Mouse (Mus musculus) MEL (cell line): ENCODE results near the gene Bicdl1. TPM values are rescaled to one million over a fixed set of nuclear protein-coding genes. Genes with fewer than 3 reads are reported as not detected.

Source experiments
- DNase-seq: peaks from one replicate; pipeline ENCODE4 v3.0.0; 2011; ENCODE audit warnings: low read depth, low spot score
- H3K27ac ChIP-seq: 2 replicates; pipeline ENCODE4 v1.5.1; 2012; ENCODE audit warnings: low read depth, mild to moderate bottlenecking, control low read depth, low read length, moderate library complexity; ENCODE audit not compliant: control insufficient read depth
- H3K27me3 ChIP-seq, 2 experiments: fragments of 150-350 bp in 1 of 2; sonication (generic) in 1 of 2; 2 replicates each; pipeline ENCODE4 v1.6.1; 2012; ENCODE audit warnings: low read length in 2 of 2, mild to moderate bottlenecking in 2 of 2, improper control_type of control experiment in 1 of 2, moderate library complexity in 1 of 2; ENCODE audit not compliant: insufficient read depth in 2 of 2, control insufficient read depth in 1 of 2
- H3K36me3 ChIP-seq, 2 experiments: 2 replicates each; pipeline ENCODE4 v1.6.1; 2012 to 2014; ENCODE audit warnings: low read length in 2 of 2, improper control_type of control experiment in 1 of 2, inconsistent platforms in 1 of 2, mild to moderate bottlenecking in 1 of 2; ENCODE audit not compliant: insufficient read depth in 2 of 2, control insufficient read depth in 1 of 2
- H3K4me1 ChIP-seq, 2 experiments: fragments of 150-350 bp in 1 of 2; sonication (generic) in 1 of 2; 2 replicates each; pipeline ENCODE4 v1.6.1; 2012; ENCODE audit warnings: low read length in 2 of 2, improper control_type of control experiment in 1 of 2, mild to moderate bottlenecking in 1 of 2; ENCODE audit not compliant: insufficient read depth in 2 of 2, control insufficient read depth in 1 of 2
- H3K4me3 ChIP-seq, 2 experiments: fragments of 150-350 bp in 1 of 2; sonication (generic) in 1 of 2; 2 replicates each; pipeline ENCODE4 v1.5.1; 2012; ENCODE audit warnings: low read depth in 2 of 2, low read length in 2 of 2, mild to moderate bottlenecking in 2 of 2, moderate library complexity in 2 of 2, control low read depth in 1 of 2, improper control_type of control experiment in 1 of 2; ENCODE audit not compliant: control insufficient read depth in 1 of 2, insufficient read depth in 1 of 2
- H3K79me2 ChIP-seq: 2 replicates; pipeline ENCODE4 v1.6.1; 2012; ENCODE audit warnings: mild to moderate bottlenecking, low read length, moderate library complexity; ENCODE audit not compliant: control insufficient read depth, poor library complexity, insufficient read depth
- H3K9ac ChIP-seq: 2 replicates; pipeline ENCODE4 v1.6.1; 2012; ENCODE audit warnings: low read depth, mild to moderate bottlenecking, control low read depth, low read length, moderate library complexity; ENCODE audit not compliant: control insufficient read depth, poor library complexity, severe bottlenecking
- H3K9me3 ChIP-seq: fragments of 150-350 bp; sonication (generic); replicated peaks from 2 replicates; pipeline ENCODE4 v1.6.1; 2012; ENCODE audit warnings: mild to moderate bottlenecking, low read length, improper control_type of control experiment, moderate library complexity; ENCODE audit not compliant: insufficient read depth
- BHLHE40 ChIP-seq: IDR thresholded peaks from 2 replicates; pipeline ENCODE4 v1.6.1; 2012; ENCODE audit warnings: low read depth, mild to moderate bottlenecking, inconsistent platforms, low read length, improper control_type of control experiment, borderline replicate concordance
- EP300 ChIP-seq, 2 experiments: IDR thresholded peaks; 2 replicates each; pipeline ENCODE4 v1.6.1; 2011; ENCODE audit warnings: improper control_type of control experiment in 2 of 2, low read length in 2 of 2, low read depth in 1 of 2, mild to moderate bottlenecking in 1 of 2
- ETS1 ChIP-seq: IDR thresholded peaks from 2 replicates; pipeline ENCODE4 v1.6.1; 2012; ENCODE audit warnings: low read depth, mild to moderate bottlenecking, inconsistent platforms, low read length, improper control_type of control experiment, moderate library complexity
- GATA1 ChIP-seq: IDR thresholded peaks from 2 replicates; pipeline ENCODE4 v1.6.1; 2011; ENCODE audit warnings: low read depth, low read length, improper control_type of control experiment
- MAFK ChIP-seq: IDR thresholded peaks from 2 replicates; pipeline ENCODE4 v1.6.1; 2011; ENCODE audit warnings: low read depth, mild to moderate bottlenecking, low read length, improper control_type of control experiment, borderline replicate concordance
- MAX ChIP-seq: IDR thresholded peaks from 2 replicates; pipeline ENCODE4 v1.6.1; 2011; ENCODE audit warnings: low read length, improper control_type of control experiment
- MXI1 ChIP-seq: IDR thresholded peaks from 2 replicates; pipeline ENCODE4 v1.6.1; 2011; ENCODE audit warnings: mild to moderate bottlenecking, low read depth, low read length, improper control_type of control experiment
- MYC ChIP-seq: IDR thresholded peaks from 2 replicates; pipeline ENCODE4 v1.6.1; 2011; ENCODE audit warnings: low read depth, mild to moderate bottlenecking, low read length, improper control_type of control experiment, moderate library complexity
- NELFE ChIP-seq: IDR thresholded peaks from 2 replicates; pipeline ENCODE4 v1.6.1; 2011; ENCODE audit warnings: low read depth, low read length, improper control_type of control experiment
- RCOR1 ChIP-seq: IDR thresholded peaks from 2 replicates; pipeline ENCODE4 v1.6.1; 2012; ENCODE audit warnings: low read depth, mild to moderate bottlenecking, inconsistent platforms, low read length, improper control_type of control experiment
- SIN3A ChIP-seq: IDR thresholded peaks from 2 replicates; pipeline ENCODE4 v1.6.1; 2012; ENCODE audit warnings: low read length, improper control_type of control experiment, inconsistent platforms
- TAL1 ChIP-seq: IDR thresholded peaks from 2 replicates; pipeline ENCODE4 v1.6.1; 2012; ENCODE audit warnings: mild to moderate bottlenecking, inconsistent platforms, low read length, moderate library complexity, mixed read lengths
- TCF12 ChIP-seq: IDR thresholded peaks from 2 replicates; pipeline ENCODE4 v1.6.1; 2014; ENCODE audit warnings: low read depth, mild to moderate bottlenecking, inconsistent platforms, low read length, improper control_type of control experiment, moderate library complexity
- UBTF ChIP-seq: IDR thresholded peaks from 2 replicates; pipeline ENCODE4 v1.6.1; 2012; ENCODE audit warnings: low read depth, mild to moderate bottlenecking, inconsistent platforms, low read length, improper control_type of control experiment, moderate library complexity, borderline replicate concordance; ENCODE audit not compliant: insufficient read depth
- USF2 ChIP-seq, 2 experiments: IDR thresholded peaks; 2 replicates each; pipeline ENCODE4 v1.6.1; 2011 to 2012; ENCODE audit warnings: improper control_type of control experiment in 2 of 2, low read length in 2 of 2, borderline replicate concordance in 1 of 2, inconsistent platforms in 1 of 2, low read depth in 1 of 2, mild to moderate bottlenecking in 1 of 2; ENCODE audit not compliant: insufficient read depth in 1 of 2
- polyA plus RNA-seq, 2 experiments: library from polyadenylated mRNA; stranded (reverse) in 1 of 2; unstranded in 1 of 2; fragments of >175 nt in 1 of 2; fragments of >200 nt in 1 of 2; gene quantifications; 2 replicates each; pipeline versions ENCODE4 v1.2.1 to v1.2.4; 2012; ENCODE audit warnings: low replicate concordance in 2 of 2, low read depth in 1 of 2; ENCODE audit not compliant: insufficient read length in 2 of 2, insufficient read depth in 1 of 2, missing spikeins in 1 of 2
- total RNA-seq: library from RNA; depleted of rRNA; stranded (reverse); fragments of 300-350 nt; gene quantifications from 2 replicates; pipeline ENCODE4 v1.2.3, GENCODE M21; 2012

Bicdl1 gene
- total and polyA plus RNA-seq, 3 experiments = 3.5 to 13.4 TPM; not detected in 1

- peaks cover 0 to 16% of the 10 kb centered on the region in 2 experiments; a peak in 2 of 4 replicates for H3K4me1 ChIP-seq
- no peak for TF ChIP-seq UBTF
- TF ChIP-seq MAFK = no peak
- TF ChIP-seq BHLHE40 = no peak
- TF ChIP-seq, all 39 proteins: peak for 0
- Histone ChIP-seq H3K9me3 (no peaks in the 10 kb centered on the region), H3K36me3 (peaks cover 0 to 6% of the 10 kb centered on the region in 2 experiments; a peak in 2 of 4 replicates), H3K27ac (no peak overlapping the region), H3K4me3 (no peak overlapping the region), H3K79me2 (no peaks in the 10 kb centered on the region), H3K27me3 (no peaks in the 10 kb centered on the region), H3K9ac (no peak overlapping the region)
- no peak for DNase-seq
Measured at GRCm38 (mm10) chr5:115724422-115724821, 7.0 kb downstream of the Bicdl1 start.

GRCm38 (mm10) chr5:115722188-115722959 lies 9.0 kb downstream of the Bicdl1 start:
- 0 out of 2 replicates have a peak, but pooled peaks have one; percentile 30 for TF ChIP-seq MYC
- peak; percentile 89 for TF ChIP-seq BHLHE40
- TF ChIP-seq SIN3A = peak; percentile 43; the same call in 1 of the 2 replicates
- TF ChIP-seq MXI1 = peak; percentile 47; the same call in 1 of the 2 replicates
- TF ChIP-seq NELFE = no peak
- TF ChIP-seq EP300 (IDR thresholded peaks at IDR 0.05; ENCODE audit: low read depth in 1 of 2, low read length in 2 of 2) = peak; percentile 75
- TF ChIP-seq UBTF = no peak
- TF ChIP-seq RCOR1 = peak; percentile 78
- peak; percentile 53 for TF ChIP-seq GATA1
- TF ChIP-seq TCF12 = peak; percentile 67; the same call in 1 of the 2 replicates
- no peak for TF ChIP-seq USF2 (IDR thresholded peaks at IDR 0.05; ENCODE audit: borderline replicate concordance in 1 of 2, insufficient read depth in 1 of 2, low read depth in 1 of 2, low read length in 2 of 2)
- 0 out of 2 replicates have a peak, but pooled peaks have one; percentile 36 for TF ChIP-seq ETS1
- peak; percentile 33; the same call in 1 of the 2 replicates for TF ChIP-seq MAX
- peak; percentile 91 for TF ChIP-seq TAL1
- TF ChIP-seq, all 39 proteins: peak for 11
- Histone ChIP-seq H3K79me2 (no peaks in the 10 kb centered on the region), H3K27me3 (no peaks in the 10 kb centered on the region), H3K4me1 (peaks cover 0 to 16% of the 10 kb centered on the region in 2 experiments; a peak in 2 of 4 replicates), H3K27ac (no peak overlapping the region), H3K9ac (peak overlapping the region; percentile 18; the same call in 1 of the 2 replicates), H3K9me3 (no peaks in the 10 kb centered on the region), H3K36me3 (peaks cover 0 to 6% of the 10 kb centered on the region in 2 experiments; a peak in 2 of 4 replicates), H3K4me3 (0 out of 4 replicates have a peak overlapping the region, but pooled peaks of 1 of the 2 experiments have one; percentile 0)
- DNase-seq = peak; percentile 85
